Mouse (Mus musculus) kidney, adult 2 months (tissue): Measurements from ENCODE around the gene B430218F22Rik. TPM values are rescaled to one million over a fixed set of nuclear protein-coding genes. Genes with fewer than 3 reads are reported as not detected.
"Not testable (repeated sequence)": the region's sequence is repeated elsewhere in the genome, so short reads cannot be mapped to it uniquely, and the experiment has no call there.

Source experiments
- DNase-seq: peaks from one replicate; pipeline ENCODE4 v3.0.0; 2021
- H3K27ac ChIP-seq: fragments of 200-500 bp; 2 replicates; pipeline ENCODE4 v1.5.1; 2012; ENCODE audit warnings: low read depth, low read length, control low read depth, inconsistent platforms; ENCODE audit not compliant: insufficient read depth
- H3K27me3 ChIP-seq: fragments of 200-500 bp; replicated peaks from 2 replicates; pipeline ENCODE4 v1.6.1; 2012; ENCODE audit warnings: mild to moderate bottlenecking, moderate library complexity, low read length, inconsistent platforms; ENCODE audit not compliant: control insufficient read depth, insufficient read depth
- H3K36me3 ChIP-seq: fragments of 200-500 bp; 2 replicates; pipeline ENCODE4 v1.6.1; 2012; ENCODE audit warnings: mild to moderate bottlenecking, moderate library complexity, low read length, inconsistent platforms; ENCODE audit not compliant: control insufficient read depth, insufficient read depth
- H3K4me1 ChIP-seq: fragments of 200-500 bp; 2 replicates; pipeline ENCODE4 v1.6.1; 2011; ENCODE audit warnings: low read length; ENCODE audit not compliant: control insufficient read depth, insufficient read depth
- H3K4me3 ChIP-seq: fragments of 200-500 bp; 2 replicates; pipeline ENCODE4 v1.5.1; 2011; ENCODE audit warnings: mild to moderate bottlenecking, low read depth, low read length, control low read depth; ENCODE audit not compliant: insufficient read depth
- CTCF ChIP-seq: fragments of 200-500 bp; conservative IDR thresholded peaks from 2 replicates; pipeline ENCODE4 v1.5.1; 2011; ENCODE audit warnings: low read depth, mild to moderate bottlenecking, control low read depth, low read length, moderate library complexity, mixed read lengths; ENCODE audit not compliant: insufficient read depth, insufficient read length
- POLR2A ChIP-seq: fragments of 200-500 bp; IDR thresholded peaks from one replicate; pipeline ENCODE4 v1.6.1; 2011; ENCODE audit warnings: low read depth, low read length, control low read depth
- WGBS: fragments of 180-500 bp; shearing (Covaris S2); methylation state at CpG from one replicate; pipeline ENCODE4 v1.1.7; 2018; 5-methylcytosine and 5-hydroxymethylcytosine counted together
- polyA plus RNA-seq: library from polyadenylated mRNA; depleted of rRNA; stranded (reverse); fragments of >200 nt; gene quantifications from 2 replicates; pipeline ENCODE4 v1.2.3, GENCODE M21; 2012

The B430218F22Rik gene
- polyA plus RNA-seq, 1 experiment = 0.14 TPM

DNA sequence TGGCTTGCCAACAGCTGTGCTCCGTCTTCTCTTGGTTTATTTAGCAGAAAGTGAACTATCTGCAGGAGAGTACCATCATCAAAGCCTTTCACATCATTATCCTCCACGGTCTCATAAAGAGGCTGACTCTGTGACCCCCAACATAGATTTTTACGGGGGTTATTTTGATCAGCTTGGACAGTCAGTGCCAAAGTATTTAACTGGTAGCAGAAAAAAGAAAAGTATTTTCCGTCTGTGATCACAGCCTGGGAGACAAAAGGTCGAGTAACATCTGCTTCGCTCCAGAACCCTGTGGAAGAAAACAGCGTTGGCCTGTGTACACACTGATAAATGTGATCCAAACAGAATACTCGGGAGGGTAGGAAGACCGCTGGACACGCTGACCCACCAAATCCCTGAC is 6.0 kb upstream of the B430218F22Rik start:
- DNase-seq = no peak
- no peaks in the 10 kb centered on the region for H3K27me3 ChIP-seq
- H3K36me3 ChIP-seq = peaks cover 3% of the 10 kb centered on the region
- TF ChIP-seq POLR2A = no peak
- no peak for TF ChIP-seq CTCF
- WGBS = 41% methylated on average over 10 of the region's 10 CpGs
- H3K4me3 ChIP-seq = no peak overlapping the region
- H3K4me1 ChIP-seq = no peaks in the 10 kb centered on the region
- no peak overlapping the region for H3K27ac ChIP-seq

DNA sequence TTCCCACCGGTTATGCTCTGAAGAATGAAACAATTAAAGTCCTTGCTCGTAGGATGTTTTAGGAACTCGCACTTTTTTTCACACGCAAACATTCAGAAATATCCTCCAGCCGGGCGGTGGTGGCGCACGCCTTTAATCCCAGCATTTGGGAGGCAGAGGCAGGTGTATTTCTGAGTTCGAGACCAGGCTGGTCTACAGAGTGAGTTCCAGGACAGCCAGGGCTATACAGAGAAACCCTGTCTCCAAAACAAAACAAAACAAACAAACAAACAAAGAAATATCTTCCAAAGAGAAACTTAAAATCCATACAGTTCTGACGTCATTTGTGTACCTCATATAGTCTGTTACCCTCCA is 995 bp downstream of the B430218F22Rik start:
- peak overlapping the region; percentile 83 for H3K4me3 ChIP-seq
- H3K27ac ChIP-seq, DNase-seq, H3K27me3 ChIP-seq, H3K36me3 ChIP-seq, H3K4me1 ChIP-seq: not testable (repeated sequence)
- WGBS = 9% methylated on average over 10 of the region's 10 CpGs

DNA sequence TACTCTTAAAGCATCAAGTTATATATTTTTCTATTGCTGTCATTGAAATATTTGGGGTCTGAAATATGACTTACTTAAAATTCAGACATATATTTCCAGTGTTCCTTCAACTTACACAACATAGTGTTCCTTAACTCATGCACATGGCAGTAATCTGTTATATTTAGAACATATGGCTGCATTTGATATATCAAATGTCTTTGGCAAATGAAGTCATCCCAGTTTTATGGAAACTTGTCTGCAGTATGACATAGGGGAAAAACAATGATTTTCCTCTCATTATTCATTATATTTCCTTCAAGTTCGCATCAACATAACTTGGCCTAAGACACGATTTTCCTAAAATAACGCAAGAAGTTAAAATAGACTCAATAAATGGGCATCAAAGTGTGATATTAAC is 9.4 kb downstream of the B430218F22Rik start:
- H3K27me3 ChIP-seq = no peaks in the 10 kb centered on the region
- no peak overlapping the region for H3K27ac ChIP-seq
- no peaks in the 10 kb centered on the region for H3K4me1 ChIP-seq
- TF ChIP-seq POLR2A (no peak), CTCF (no peak)
- H3K4me3 ChIP-seq = no peak overlapping the region
- 74% methylated on average over 3 of the region's 3 CpGs for WGBS
- H3K36me3 ChIP-seq = no peaks in the 10 kb centered on the region
- DNase-seq = no peak

DNA sequence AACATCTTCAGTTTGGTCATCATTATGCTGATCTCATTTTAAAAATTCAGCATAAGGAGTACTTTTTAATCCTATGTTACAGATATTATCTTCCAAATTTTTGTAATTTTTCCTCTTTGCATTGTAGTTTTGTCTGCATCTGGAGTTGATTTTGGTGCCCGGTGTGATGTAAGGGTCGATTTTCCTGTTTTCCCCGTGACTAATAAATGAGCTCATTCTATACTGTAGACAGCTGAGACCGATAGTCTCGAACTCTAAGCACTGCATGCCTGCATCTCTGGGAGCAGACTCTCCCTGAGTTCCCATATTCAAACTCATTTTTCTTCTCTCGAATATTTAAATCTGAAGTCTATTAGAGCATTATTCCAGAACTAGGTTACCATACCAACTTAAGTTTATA is 13.9 kb downstream of the B430218F22Rik start:
- Histone ChIP-seq H3K27ac (no peak overlapping the region), H3K36me3 (no peaks in the 10 kb centered on the region), H3K4me3 (no peak overlapping the region), H3K4me1 (no peaks in the 10 kb centered on the region), H3K27me3 (no peaks in the 10 kb centered on the region)
- TF ChIP-seq CTCF (no peak), POLR2A (no peak)
- 75% methylated on average over 6 of the region's 6 CpGs for WGBS
- no peak for DNase-seq

DNA sequence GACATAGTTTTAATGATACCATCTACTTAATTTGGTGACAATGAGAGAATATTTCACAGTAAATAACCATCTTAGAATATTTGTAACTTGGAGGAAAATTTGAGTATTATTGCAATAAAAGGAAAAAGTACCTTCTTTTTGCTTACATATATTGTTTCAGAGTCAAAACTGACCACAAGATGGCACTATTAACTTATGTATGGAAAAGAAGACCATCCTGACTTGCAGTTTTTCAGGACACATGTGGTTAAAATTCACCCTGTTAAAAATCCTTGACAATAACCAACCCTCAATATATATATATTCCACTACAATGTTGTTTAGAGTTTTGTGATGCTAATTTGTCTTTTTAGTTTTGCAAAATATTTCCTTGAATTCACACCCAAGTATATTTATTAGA is 17.1 kb downstream of the B430218F22Rik start:
- TF ChIP-seq POLR2A (no peak), CTCF (peak; percentile 31)
- Histone ChIP-seq H3K36me3 (no peaks in the 10 kb centered on the region), H3K4me3 (no peak overlapping the region), H3K27me3 (no peaks in the 10 kb centered on the region), H3K27ac (no peak overlapping the region), H3K4me1 (no peaks in the 10 kb centered on the region)
- peak; percentile 27 for DNase-seq

DNA sequence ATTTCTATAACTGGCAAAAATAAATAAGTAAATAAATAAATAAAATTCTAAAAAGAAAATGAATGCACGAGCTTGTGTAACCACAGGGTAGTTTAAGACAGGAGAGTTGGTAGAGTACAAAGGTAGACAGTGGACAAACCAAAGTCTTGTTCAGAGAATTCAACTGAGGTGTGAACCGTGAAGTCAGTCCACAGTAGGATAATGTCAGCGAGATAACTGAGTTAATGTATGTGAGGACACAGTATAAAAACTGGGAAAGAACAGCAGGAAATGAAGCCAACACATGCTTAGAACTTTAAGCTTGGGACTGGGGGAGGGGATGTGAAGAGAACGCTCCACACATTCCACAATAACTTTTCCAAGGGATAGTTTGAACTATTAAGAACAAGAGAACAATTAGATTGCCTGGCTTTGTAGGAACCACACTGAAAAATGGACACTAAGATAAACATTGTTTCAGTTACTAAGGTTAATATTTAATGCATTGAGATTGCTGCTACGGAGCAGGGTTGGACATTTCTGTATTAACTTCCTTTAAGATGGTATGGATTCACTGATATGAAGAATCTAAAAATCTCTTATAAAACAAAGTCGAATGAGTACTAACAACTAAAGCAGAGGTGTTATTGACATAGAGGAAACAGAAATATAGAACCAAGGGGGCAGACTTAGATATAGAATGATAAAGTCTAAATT is 25.0 kb downstream of the B430218F22Rik start:
- WGBS = 60% methylated on average over 6 of the region's 6 CpGs
- Histone ChIP-seq H3K27me3 (no peaks in the 10 kb centered on the region), H3K27ac (no peak overlapping the region), H3K36me3 (no peaks in the 10 kb centered on the region), H3K4me3 (no peak overlapping the region), H3K4me1 (no peaks in the 10 kb centered on the region)
- no peak for TF ChIP-seq CTCF
- no peak for TF ChIP-seq POLR2A
- no peak for DNase-seq

GRCm38 (mm10) chr13:118418163-118418562 is 31.7 kb downstream of the B430218F22Rik start:
- H3K27ac ChIP-seq = no peak overlapping the region
- DNase-seq = no peak
- no peaks in the 10 kb centered on the region for H3K27me3 ChIP-seq
- H3K4me1 ChIP-seq = no peaks in the 10 kb centered on the region
- H3K4me3 ChIP-seq = no peak overlapping the region
- TF ChIP-seq POLR2A (no peak), CTCF (no peak)
- WGBS = 45% methylated on average over 4 of the region's 4 CpGs
- no peaks in the 10 kb centered on the region for H3K36me3 ChIP-seq

- Histone ChIP-seq H3K4me1 (no peaks in the 10 kb centered on the region), H3K36me3 (no peaks in the 10 kb centered on the region), H3K27me3 (no peaks in the 10 kb centered on the region), H3K27ac (no peak overlapping the region), H3K4me3 (no peak overlapping the region)
- DNase-seq = no peak
- TF ChIP-seq CTCF (no peak), POLR2A (no peak)
- WGBS = 67% methylated on average over 1 of the region's 1 CpGs
Measured at GRCm38 (mm10) chr13:118420408-118420807, 34.0 kb downstream of the B430218F22Rik start.
